Mouse (Mus musculus) MEL (cell line): ENCODE results near the gene Fancc. TPM values are rescaled to one million over a fixed set of nuclear protein-coding genes. Genes with fewer than 3 reads are reported as not detected.
A peak's percentile ranks its signal among the peaks of the same experiment; 100 is the strongest.

Source experiments
- DNase-seq: peaks from one replicate; pipeline ENCODE4 v3.0.0; 2011; ENCODE audit warnings: low read depth, low spot score
- H3K27ac ChIP-seq: 2 replicates; pipeline ENCODE4 v1.5.1; 2012; ENCODE audit warnings: low read depth, mild to moderate bottlenecking, control low read depth, low read length, moderate library complexity; ENCODE audit not compliant: control insufficient read depth
- H3K27me3 ChIP-seq, 2 experiments: fragments of 150-350 bp in 1 of 2; sonication (generic) in 1 of 2; 2 replicates each; pipeline ENCODE4 v1.6.1; 2012; ENCODE audit warnings: low read length in 2 of 2, mild to moderate bottlenecking in 2 of 2, improper control_type of control experiment in 1 of 2, moderate library complexity in 1 of 2; ENCODE audit not compliant: insufficient read depth in 2 of 2, control insufficient read depth in 1 of 2
- H3K36me3 ChIP-seq, 2 experiments: 2 replicates each; pipeline ENCODE4 v1.6.1; 2012 to 2014; ENCODE audit warnings: low read length in 2 of 2, improper control_type of control experiment in 1 of 2, inconsistent platforms in 1 of 2, mild to moderate bottlenecking in 1 of 2; ENCODE audit not compliant: insufficient read depth in 2 of 2, control insufficient read depth in 1 of 2
- H3K4me1 ChIP-seq, 2 experiments: fragments of 150-350 bp in 1 of 2; sonication (generic) in 1 of 2; 2 replicates each; pipeline ENCODE4 v1.6.1; 2012; ENCODE audit warnings: low read length in 2 of 2, improper control_type of control experiment in 1 of 2, mild to moderate bottlenecking in 1 of 2; ENCODE audit not compliant: insufficient read depth in 2 of 2, control insufficient read depth in 1 of 2
- H3K4me3 ChIP-seq, 2 experiments: fragments of 150-350 bp in 1 of 2; sonication (generic) in 1 of 2; 2 replicates each; pipeline ENCODE4 v1.5.1; 2012; ENCODE audit warnings: low read depth in 2 of 2, low read length in 2 of 2, mild to moderate bottlenecking in 2 of 2, moderate library complexity in 2 of 2, control low read depth in 1 of 2, improper control_type of control experiment in 1 of 2; ENCODE audit not compliant: control insufficient read depth in 1 of 2, insufficient read depth in 1 of 2
- H3K79me2 ChIP-seq: 2 replicates; pipeline ENCODE4 v1.6.1; 2012; ENCODE audit warnings: mild to moderate bottlenecking, low read length, moderate library complexity; ENCODE audit not compliant: control insufficient read depth, poor library complexity, insufficient read depth
- H3K9ac ChIP-seq: 2 replicates; pipeline ENCODE4 v1.6.1; 2012; ENCODE audit warnings: low read depth, mild to moderate bottlenecking, control low read depth, low read length, moderate library complexity; ENCODE audit not compliant: control insufficient read depth, poor library complexity, severe bottlenecking
- H3K9me3 ChIP-seq: fragments of 150-350 bp; sonication (generic); replicated peaks from 2 replicates; pipeline ENCODE4 v1.6.1; 2012; ENCODE audit warnings: mild to moderate bottlenecking, low read length, improper control_type of control experiment, moderate library complexity; ENCODE audit not compliant: insufficient read depth
- CHD2 ChIP-seq: IDR thresholded peaks from 2 replicates; pipeline ENCODE4 v1.6.1; 2011; ENCODE audit warnings: low read length, improper control_type of control experiment
- E2F4 ChIP-seq: IDR thresholded peaks from 2 replicates; pipeline ENCODE4 v1.6.1; 2011; ENCODE audit warnings: low read depth, low read length, improper control_type of control experiment, borderline replicate concordance
- ELF1 ChIP-seq: IDR thresholded peaks from 2 replicates; pipeline ENCODE4 v1.6.1; 2014; ENCODE audit warnings: low read depth, mild to moderate bottlenecking, inconsistent platforms, low read length, improper control_type of control experiment, moderate library complexity
- EP300 ChIP-seq, 2 experiments: IDR thresholded peaks; 2 replicates each; pipeline ENCODE4 v1.6.1; 2011; ENCODE audit warnings: improper control_type of control experiment in 2 of 2, low read length in 2 of 2, low read depth in 1 of 2, mild to moderate bottlenecking in 1 of 2
- HCFC1 ChIP-seq: IDR thresholded peaks from 2 replicates; pipeline ENCODE4 v1.6.1; 2012; ENCODE audit warnings: low read depth, mild to moderate bottlenecking, inconsistent platforms, low read length, improper control_type of control experiment, moderate library complexity
- MAX ChIP-seq: IDR thresholded peaks from 2 replicates; pipeline ENCODE4 v1.6.1; 2011; ENCODE audit warnings: low read length, improper control_type of control experiment
- MXI1 ChIP-seq: IDR thresholded peaks from 2 replicates; pipeline ENCODE4 v1.6.1; 2011; ENCODE audit warnings: mild to moderate bottlenecking, low read depth, low read length, improper control_type of control experiment
- MYC ChIP-seq: IDR thresholded peaks from 2 replicates; pipeline ENCODE4 v1.6.1; 2011; ENCODE audit warnings: low read depth, mild to moderate bottlenecking, low read length, improper control_type of control experiment, moderate library complexity
- NELFE ChIP-seq: IDR thresholded peaks from 2 replicates; pipeline ENCODE4 v1.6.1; 2011; ENCODE audit warnings: low read depth, low read length, improper control_type of control experiment
- NRF1 ChIP-seq: IDR thresholded peaks from 2 replicates; pipeline ENCODE4 v1.6.1; 2014; ENCODE audit warnings: low read depth, mild to moderate bottlenecking, inconsistent platforms, low read length, improper control_type of control experiment, moderate library complexity; ENCODE audit not compliant: poor library complexity, insufficient read depth, severe bottlenecking
- POLR2A ChIP-seq, 2 experiments: IDR thresholded peaks; 2 replicates each; pipeline ENCODE4 v1.6.1; 2011 to 2012; ENCODE audit warnings: low read length in 2 of 2, mild to moderate bottlenecking in 2 of 2, control low read depth in 1 of 2, improper control_type of control experiment in 1 of 2, low read depth in 1 of 2, moderate library complexity in 1 of 2; ENCODE audit not compliant: control insufficient read depth in 1 of 2, insufficient read depth in 1 of 2, poor library complexity in 1 of 2
- RCOR1 ChIP-seq: IDR thresholded peaks from 2 replicates; pipeline ENCODE4 v1.6.1; 2012; ENCODE audit warnings: low read depth, mild to moderate bottlenecking, inconsistent platforms, low read length, improper control_type of control experiment
- SMC3 ChIP-seq: IDR thresholded peaks from 2 replicates; pipeline ENCODE4 v1.6.1; 2011; ENCODE audit warnings: low read depth, low read length, improper control_type of control experiment
- TBP ChIP-seq: IDR thresholded peaks from 2 replicates; pipeline ENCODE4 v1.8.0; 2011; ENCODE audit warnings: low read depth, low read length, improper control_type of control experiment
- TCF12 ChIP-seq: IDR thresholded peaks from 2 replicates; pipeline ENCODE4 v1.6.1; 2014; ENCODE audit warnings: low read depth, mild to moderate bottlenecking, inconsistent platforms, low read length, improper control_type of control experiment, moderate library complexity
- USF1 ChIP-seq: IDR thresholded peaks from 2 replicates; pipeline ENCODE4 v1.6.1; 2014; ENCODE audit warnings: low read depth, mild to moderate bottlenecking, inconsistent platforms, low read length, improper control_type of control experiment, moderate library complexity
- ZC3H11A ChIP-seq: IDR thresholded peaks from 2 replicates; pipeline ENCODE4 v1.6.1; 2012; ENCODE audit warnings: low read depth, mild to moderate bottlenecking, inconsistent platforms, low read length, improper control_type of control experiment
- ZNF384 ChIP-seq: IDR thresholded peaks from 2 replicates; pipeline ENCODE4 v1.6.1; 2012; ENCODE audit warnings: low read depth, mild to moderate bottlenecking, inconsistent platforms, low read length, improper control_type of control experiment
- polyA plus RNA-seq, 2 experiments: library from polyadenylated mRNA; stranded (reverse) in 1 of 2; unstranded in 1 of 2; fragments of >175 nt in 1 of 2; fragments of >200 nt in 1 of 2; gene quantifications; 2 replicates each; pipeline versions ENCODE4 v1.2.1 to v1.2.4; 2012; ENCODE audit warnings: low replicate concordance in 2 of 2, low read depth in 1 of 2; ENCODE audit not compliant: insufficient read length in 2 of 2, insufficient read depth in 1 of 2, missing spikeins in 1 of 2
- total RNA-seq: library from RNA; depleted of rRNA; stranded (reverse); fragments of 300-350 nt; gene quantifications from 2 replicates; pipeline ENCODE4 v1.2.3, GENCODE M21; 2012

Gene Fancc
- total and polyA plus RNA-seq, 3 experiments: 4.0 to 5.5 TPM; not detected in 1

DNA sequence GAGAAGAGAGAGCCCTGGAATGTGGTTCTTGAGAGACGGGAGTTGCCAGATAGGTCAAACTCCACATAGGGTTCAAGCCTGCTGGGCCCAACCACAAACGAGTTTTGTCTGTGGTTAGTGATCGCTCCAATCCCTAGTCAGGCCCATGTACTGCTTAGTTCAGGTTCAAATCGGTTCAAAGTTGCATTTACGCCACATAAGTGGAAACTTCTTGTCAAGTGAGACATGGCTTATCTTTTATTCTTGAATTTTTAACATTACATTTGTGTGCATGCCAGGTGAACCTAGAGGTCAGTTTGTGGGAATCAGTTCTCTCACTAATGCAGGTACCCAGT, 65.3 kb downstream of the Fancc start (continued):
- 0 out of 2 replicates have a peak, but pooled peaks have one; percentile 21 for TF ChIP-seq RCOR1

GRCm38 (mm10) chr13:63431030-63431856, 65.8 kb downstream of the Fancc start:
- H3K4me3 ChIP-seq: peak overlapping the region; percentile 88 to 93
- H3K79me2 ChIP-seq: peaks cover 5% of the 10 kb centered on the region
- peaks cover 1 to 5% of the 10 kb centered on the region in 2 experiments; a peak in 3 of 4 replicates for H3K27me3 ChIP-seq
- peaks cover 0 to 4% of the 10 kb centered on the region in 2 experiments; a peak in 1 of 4 replicates for H3K4me1 ChIP-seq
- H3K9ac ChIP-seq: peak overlapping the region; percentile 99
- DNase-seq: peak; percentile 99
- H3K9me3 ChIP-seq: no peaks in the 10 kb centered on the region
- peaks cover 0 to 10% of the 10 kb centered on the region in 2 experiments; a peak in 2 of 4 replicates for H3K36me3 ChIP-seq
- H3K27ac ChIP-seq: peak overlapping the region; percentile 99
- peak; percentile 92 for TF ChIP-seq NELFE
- TF ChIP-seq MAX: 0 out of 2 replicates have a peak, but pooled peaks have one; percentile 64
- no peak for TF ChIP-seq SMC3
- peak; percentile 82 for TF ChIP-seq HCFC1
- TF ChIP-seq ZC3H11A: no peak
- TF ChIP-seq CHD2: peak; percentile 68
- TF ChIP-seq ZNF384: no peak
- TF ChIP-seq EP300 (IDR thresholded peaks at IDR 0.05; ENCODE audit: low read depth in 1 of 2, low read length in 2 of 2): no peak
- TF ChIP-seq ELF1: peak; percentile 66
- TF ChIP-seq USF1: no peak
- TF ChIP-seq POLR2A (IDR thresholded peaks at IDR 0.05; ENCODE audit: control insufficient read depth in 1 of 2, insufficient read depth in 1 of 2, low read depth in 1 of 2, low read length in 2 of 2, poor library complexity in 1 of 2): peak; percentile 86 to 93; a peak in 3 of 4 replicates
- TF ChIP-seq MYC: peak; percentile 14; the same call in 1 of the 2 replicates
- peak; percentile 50 for TF ChIP-seq TCF12
- TF ChIP-seq E2F4: peak; percentile 93; the same call in 1 of the 2 replicates
- peak; percentile 65; the same call in 1 of the 2 replicates for TF ChIP-seq TBP
- peak; percentile 64 for TF ChIP-seq MXI1
- peak; percentile 84 for TF ChIP-seq NRF1
- TF ChIP-seq, all 39 proteins: peak for 12
